Mouse (Mus musculus): Measurements from ENCODE around the gene Tnik. TPM values are rescaled to one million over a fixed set of nuclear protein-coding genes. Genes with fewer than 3 reads are reported as not detected.

The Tnik gene
- polyA plus RNA-seq, 1 experiment from 2014 or later, result 55.7 TPM

- Histone ChIP-seq H3K4me1 (ENCODE audit: control insufficient read depth, insufficient read depth, low read length) (no peaks in the 10 kb centered on the region), H3K4me3 (ENCODE audit: low read depth, low read length) (no peak overlapping the region), H3K27ac (ENCODE audit: low read depth, low read length) (no peak overlapping the region), H3K27me3 (replicated peaks; ENCODE audit: control insufficient read depth, insufficient read depth, low read length) (no peaks in the 10 kb centered on the region), H3K9me3 (replicated peaks; ENCODE audit: control insufficient read depth, low read length) (no peaks in the 10 kb centered on the region), H3K36me3 (ENCODE audit: control insufficient read depth, insufficient read depth, low read length) (peaks cover 47% of the 10 kb centered on the region), H3K4me2 (ENCODE audit: low read length) (no peak overlapping the region), H3K9ac (ENCODE audit: low read length) (no peak overlapping the region)
- DNase-seq (ENCODE audit: low spot score), result no peak
- no peak for ATAC-seq
These were observed 391.7 kb downstream of the Tnik start for GRCm38 (mm10) chr3:28654740-28655139.

- H3K9ac ChIP-seq (ENCODE audit: low read length), result no peak overlapping the region
- WGBS, result 54% methylated on average over 1 of the region's 1 CpGs
- DNase-seq (ENCODE audit: low spot score) (no peak), ATAC-seq (no peak)
- H3K4me1 ChIP-seq (ENCODE audit: control insufficient read depth, insufficient read depth, low read length), result no peaks in the 10 kb centered on the region
- no peak overlapping the region for H3K4me3 ChIP-seq (ENCODE audit: low read depth, low read length)
- H3K36me3 ChIP-seq (ENCODE audit: control insufficient read depth, insufficient read depth, low read length), result peaks cover 40% of the 10 kb centered on the region
- H3K27ac ChIP-seq (ENCODE audit: low read depth, low read length), result no peak overlapping the region
- no peaks in the 10 kb centered on the region for H3K27me3 ChIP-seq (replicated peaks; ENCODE audit: control insufficient read depth, insufficient read depth, low read length)
- H3K9me3 ChIP-seq (replicated peaks; ENCODE audit: control insufficient read depth, low read length), result no peaks in the 10 kb centered on the region
- no peak overlapping the region for H3K4me2 ChIP-seq (ENCODE audit: low read length)
These were observed 395.3 kb downstream of the Tnik start for GRCm38 (mm10) chr3:28658349-28658748.

- ATAC-seq (no peak), DNase-seq (ENCODE audit: low spot score) (no peak)
- Histone ChIP-seq H3K27me3 (replicated peaks; ENCODE audit: control insufficient read depth, insufficient read depth, low read length) (no peaks in the 10 kb centered on the region), H3K27ac (ENCODE audit: low read depth, low read length) (no peak overlapping the region), H3K4me3 (ENCODE audit: low read depth, low read length) (no peak overlapping the region), H3K4me2 (ENCODE audit: low read length) (no peak overlapping the region), H3K36me3 (ENCODE audit: control insufficient read depth, insufficient read depth, low read length) (no peaks in the 10 kb centered on the region), H3K4me1 (ENCODE audit: control insufficient read depth, insufficient read depth, low read length) (no peaks in the 10 kb centered on the region), H3K9me3 (replicated peaks; ENCODE audit: control insufficient read depth, low read length) (no peaks in the 10 kb centered on the region), H3K9ac (ENCODE audit: low read length) (no peak overlapping the region)
- 64% methylated on average over 7 of the region's 7 CpGs for WGBS
These were observed 417.8 kb downstream of the Tnik start for GRCm38 (mm10) chr3:28680851-28681250.

- no peak overlapping the region for H3K9ac ChIP-seq (ENCODE audit: low read length)
These were observed 418.9 kb downstream of the Tnik start for GRCm38 (mm10) chr3:28681866-28682265.

GRCm38 (mm10) chr3:28682411-28682810 lies 419.4 kb downstream of the Tnik start:
- no peaks in the 10 kb centered on the region for H3K27me3 ChIP-seq (replicated peaks; ENCODE audit: control insufficient read depth, insufficient read depth, low read length)
- H3K9ac ChIP-seq (ENCODE audit: low read length), result no peak overlapping the region
- no peaks in the 10 kb centered on the region for H3K9me3 ChIP-seq (replicated peaks; ENCODE audit: control insufficient read depth, low read length)
- H3K4me1 ChIP-seq (ENCODE audit: control insufficient read depth, insufficient read depth, low read length), result no peaks in the 10 kb centered on the region
- WGBS, result 71% methylated on average over 3 of the region's 3 CpGs
- no peaks in the 10 kb centered on the region for H3K36me3 ChIP-seq (ENCODE audit: control insufficient read depth, insufficient read depth, low read length)
- no peak for DNase-seq (ENCODE audit: low spot score)
- no peak overlapping the region for H3K4me2 ChIP-seq (ENCODE audit: low read length)
- H3K27ac ChIP-seq (ENCODE audit: low read depth, low read length), result no peak overlapping the region
- no peak overlapping the region for H3K4me3 ChIP-seq (ENCODE audit: low read depth, low read length)
- no peak for ATAC-seq

More at GRCm38 (mm10) chr3:28681866-28682265, 418.9 kb downstream of the Tnik start:
- Histone ChIP-seq H3K4me1 (ENCODE audit: control insufficient read depth, insufficient read depth, low read length) (no peaks in the 10 kb centered on the region), H3K27ac (ENCODE audit: low read depth, low read length) (no peak overlapping the region), H3K36me3 (ENCODE audit: control insufficient read depth, insufficient read depth, low read length) (no peaks in the 10 kb centered on the region), H3K27me3 (replicated peaks; ENCODE audit: control insufficient read depth, insufficient read depth, low read length) (no peaks in the 10 kb centered on the region), H3K4me3 (ENCODE audit: low read depth, low read length) (no peak overlapping the region), H3K9me3 (replicated peaks; ENCODE audit: control insufficient read depth, low read length) (no peaks in the 10 kb centered on the region), H3K4me2 (ENCODE audit: low read length) (no peak overlapping the region)
- WGBS, result 61% methylated on average over 6 of the region's 6 CpGs
- ATAC-seq (no peak), DNase-seq (ENCODE audit: low spot score) (no peak)

- Histone ChIP-seq H3K4me2 (ENCODE audit: low read length) (no peak overlapping the region), H3K4me1 (ENCODE audit: control insufficient read depth, insufficient read depth, low read length) (no peaks in the 10 kb centered on the region), H3K36me3 (ENCODE audit: control insufficient read depth, insufficient read depth, low read length) (no peaks in the 10 kb centered on the region), H3K9ac (ENCODE audit: low read length) (no peak overlapping the region), H3K4me3 (ENCODE audit: low read depth, low read length) (no peak overlapping the region), H3K9me3 (replicated peaks; ENCODE audit: control insufficient read depth, low read length) (no peaks in the 10 kb centered on the region), H3K27ac (ENCODE audit: low read depth, low read length) (no peak overlapping the region), H3K27me3 (replicated peaks; ENCODE audit: control insufficient read depth, insufficient read depth, low read length) (no peaks in the 10 kb centered on the region)
- WGBS, result 96% methylated on average over 2 of the region's 2 CpGs
- no peak for DNase-seq (ENCODE audit: low spot score)
- ATAC-seq, result no peak
These were observed 422.5 kb downstream of the Tnik start for GRCm38 (mm10) chr3:28685510-28685909.

- H3K4me3 ChIP-seq (ENCODE audit: low read depth, low read length), result no peak overlapping the region
- H3K36me3 ChIP-seq (ENCODE audit: control insufficient read depth, insufficient read depth, low read length), result no peaks in the 10 kb centered on the region
- no peaks in the 10 kb centered on the region for H3K4me1 ChIP-seq (ENCODE audit: control insufficient read depth, insufficient read depth, low read length)
- no peaks in the 10 kb centered on the region for H3K27me3 ChIP-seq (replicated peaks; ENCODE audit: control insufficient read depth, insufficient read depth, low read length)
- 89% methylated on average over 5 of the region's 5 CpGs for WGBS
- no peak for DNase-seq (ENCODE audit: low spot score)
- H3K27ac ChIP-seq (ENCODE audit: low read depth, low read length), result no peak overlapping the region
- no peaks in the 10 kb centered on the region for H3K9me3 ChIP-seq (replicated peaks; ENCODE audit: control insufficient read depth, low read length)
- ATAC-seq, result no peak
- H3K9ac ChIP-seq (ENCODE audit: low read length), result no peak overlapping the region
- no peak overlapping the region for H3K4me2 ChIP-seq (ENCODE audit: low read length)
These were observed 431.8 kb downstream of the Tnik start for GRCm38 (mm10) chr3:28694811-28695210.

- Histone ChIP-seq H3K27ac (ENCODE audit: low read depth, low read length) (no peak overlapping the region), H3K4me1 (ENCODE audit: control insufficient read depth, insufficient read depth, low read length) (no peaks in the 10 kb centered on the region), H3K4me3 (ENCODE audit: low read depth, low read length) (no peak overlapping the region), H3K4me2 (ENCODE audit: low read length) (no peak overlapping the region), H3K9me3 (replicated peaks; ENCODE audit: control insufficient read depth, low read length) (no peaks in the 10 kb centered on the region), H3K36me3 (ENCODE audit: control insufficient read depth, insufficient read depth, low read length) (no peaks in the 10 kb centered on the region), H3K27me3 (replicated peaks; ENCODE audit: control insufficient read depth, insufficient read depth, low read length) (no peaks in the 10 kb centered on the region), H3K9ac (ENCODE audit: low read length) (no peak overlapping the region)
- ATAC-seq (no peak), DNase-seq (ENCODE audit: low spot score) (no peak)
- WGBS, result 84% methylated on average over 13 of the region's 13 CpGs
These were observed 432.6 kb downstream of the Tnik start for GRCm38 (mm10) chr3:28695608-28696007.

- H3K27me3 ChIP-seq (replicated peaks; ENCODE audit: control insufficient read depth, insufficient read depth, low read length), result no peaks in the 10 kb centered on the region
- WGBS, result 93% methylated on average over 9 of the region's 10 CpGs
- ATAC-seq, result no peak
- no peaks in the 10 kb centered on the region for H3K36me3 ChIP-seq (ENCODE audit: control insufficient read depth, insufficient read depth, low read length)
- no peak for DNase-seq (ENCODE audit: low spot score)
- no peak overlapping the region for H3K9ac ChIP-seq (ENCODE audit: low read length)
- no peaks in the 10 kb centered on the region for H3K4me1 ChIP-seq (ENCODE audit: control insufficient read depth, insufficient read depth, low read length)
- H3K4me2 ChIP-seq (ENCODE audit: low read length), result no peak overlapping the region
- no peaks in the 10 kb centered on the region for H3K9me3 ChIP-seq (replicated peaks; ENCODE audit: control insufficient read depth, low read length)
- H3K4me3 ChIP-seq (ENCODE audit: low read depth, low read length), result no peak overlapping the region
- H3K27ac ChIP-seq (ENCODE audit: low read depth, low read length), result no peak overlapping the region
These were observed 433.1 kb downstream of the Tnik start for GRCm38 (mm10) chr3:28696162-28696561.
